Mouse (Mus musculus): ENCODE data around the gene Atp2b1. TPM values are rescaled to one million over a fixed set of nuclear protein-coding genes. Genes with fewer than 3 reads are reported as not detected.
A peak's percentile ranks its signal among the peaks of the same experiment; 100 is the strongest.

Gene Atp2b1
- polyA plus RNA-seq (2016; fragmentation: Nextera tagmentation; extraction: Ambion mirVana), result 151 and 160 TPM in 2 replicates

- no peaks in the 10 kb centered on the region for H3K9me3 ChIP-seq (replicated peaks)
- H3K27ac ChIP-seq, result peak within 1 kb of the TSS; percentile 100
- peak within 1 kb of the TSS; percentile 99 for H3K4me3 ChIP-seq
- H3K27me3 ChIP-seq, result no peaks in the 10 kb centered on the region
- WGBS, result under 1% methylated on average over 66 of the region's 120 CpGs
- H3K9ac ChIP-seq, result peak within 1 kb of the TSS; percentile 98
- H3K4me1 ChIP-seq, result peaks cover 7% of the 10 kb centered on the region
- ATAC-seq (ENCODE audit: low FRiP score), result peak; percentile 94
- no peaks in the 10 kb centered on the region for H3K36me3 ChIP-seq
- H3K4me2 ChIP-seq (replicated peaks), result peak within 1 kb of the TSS; percentile 95
These were observed at the start of gene Atp2b1 for GRCm38 (mm10) chr10:98913961-98914809. Gene Atp2b1 (plus strand): TSS chr10:98914406.

GRCm38 (mm10) chr10:98864851-98865250, 49.4 kb upstream of the Atp2b1 start:
- H3K4me1 ChIP-seq, result no peaks in the 10 kb centered on the region
- H3K27ac ChIP-seq, result no peak overlapping the region
- no peaks in the 10 kb centered on the region for H3K9me3 ChIP-seq (replicated peaks)
- H3K27me3 ChIP-seq, result no peaks in the 10 kb centered on the region
- no peak overlapping the region for H3K9ac ChIP-seq
- no peak overlapping the region for H3K4me3 ChIP-seq
- no peak overlapping the region for H3K4me2 ChIP-seq (replicated peaks)
- H3K36me3 ChIP-seq, result no peaks in the 10 kb centered on the region
- 82% methylated on average over 3 of the region's 3 CpGs for WGBS
- ATAC-seq (ENCODE audit: low FRiP score), result no peak

DNA sequence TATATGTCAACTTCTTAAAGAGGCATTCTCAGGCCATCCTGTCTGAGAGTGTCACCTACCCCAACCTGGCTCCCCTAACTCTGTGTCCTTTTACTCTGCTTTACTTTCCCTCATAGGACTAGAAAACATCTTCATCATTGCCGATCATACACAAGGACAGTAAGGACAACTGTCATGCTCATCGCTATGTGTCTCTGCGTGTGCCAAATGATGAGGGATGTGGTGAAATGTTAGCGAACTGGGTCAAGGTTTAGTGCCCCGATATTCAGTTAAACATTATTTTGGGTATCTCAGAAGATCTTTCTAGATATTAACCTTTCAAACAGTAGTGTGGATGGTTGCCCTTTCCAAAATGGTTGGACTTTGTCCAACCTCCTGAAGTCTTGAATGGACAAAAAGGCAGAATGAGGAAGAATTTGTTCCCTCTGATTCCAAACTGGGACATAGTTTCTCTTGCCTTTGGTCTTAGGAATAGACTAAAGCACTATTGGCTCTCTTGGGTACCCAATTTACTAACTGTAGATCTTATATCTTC, 47.3 kb upstream of the Atp2b1 start:
- H3K4me1 ChIP-seq, result no peaks in the 10 kb centered on the region
- WGBS, result 96% methylated on average over 5 of the region's 5 CpGs
- H3K4me2 ChIP-seq (replicated peaks), result no peak overlapping the region
- H3K4me3 ChIP-seq, result no peak overlapping the region
- H3K27me3 ChIP-seq, result no peaks in the 10 kb centered on the region
- no peak overlapping the region for H3K27ac ChIP-seq
- H3K9me3 ChIP-seq (replicated peaks), result no peaks in the 10 kb centered on the region
- no peaks in the 10 kb centered on the region for H3K36me3 ChIP-seq
- no peak for ATAC-seq (ENCODE audit: low FRiP score)
- H3K9ac ChIP-seq, result no peak overlapping the region

DNA sequence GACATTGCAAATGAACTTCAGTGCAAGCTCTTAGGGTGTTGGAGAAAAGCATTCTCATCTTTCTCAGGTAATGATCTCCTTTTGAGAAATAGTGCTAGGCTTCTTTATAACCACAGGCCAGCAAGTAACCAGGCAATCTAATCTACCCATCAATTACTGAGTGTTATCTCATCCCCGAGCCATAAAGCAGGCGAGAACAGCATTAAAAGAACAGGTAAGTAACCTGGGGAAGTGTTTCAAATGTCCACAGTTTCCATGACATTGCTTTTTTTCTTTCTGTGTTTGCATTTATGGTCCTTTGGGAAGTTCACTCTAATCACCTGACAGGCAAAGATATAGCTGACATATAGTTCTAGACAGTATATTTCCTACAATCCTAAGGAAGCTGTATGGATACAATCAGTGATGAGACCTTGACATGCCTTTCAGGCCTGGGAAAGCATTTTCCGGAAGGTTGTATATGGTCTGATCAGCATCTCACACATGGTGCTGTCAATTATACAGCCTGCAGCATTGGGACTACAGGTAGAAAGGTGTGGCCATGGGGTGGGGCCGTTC, 45.8 kb upstream of the Atp2b1 start:
- Histone ChIP-seq H3K27ac (no peak overlapping the region), H3K4me3 (no peak overlapping the region), H3K4me1 (no peaks in the 10 kb centered on the region), H3K9ac (no peak overlapping the region), H3K9me3 (replicated peaks) (no peaks in the 10 kb centered on the region), H3K4me2 (replicated peaks) (no peak overlapping the region), H3K27me3 (no peaks in the 10 kb centered on the region), H3K36me3 (no peaks in the 10 kb centered on the region)
- WGBS, result 87% methylated on average over 4 of the region's 4 CpGs
- no peak for ATAC-seq (ENCODE audit: low FRiP score)

DNA sequence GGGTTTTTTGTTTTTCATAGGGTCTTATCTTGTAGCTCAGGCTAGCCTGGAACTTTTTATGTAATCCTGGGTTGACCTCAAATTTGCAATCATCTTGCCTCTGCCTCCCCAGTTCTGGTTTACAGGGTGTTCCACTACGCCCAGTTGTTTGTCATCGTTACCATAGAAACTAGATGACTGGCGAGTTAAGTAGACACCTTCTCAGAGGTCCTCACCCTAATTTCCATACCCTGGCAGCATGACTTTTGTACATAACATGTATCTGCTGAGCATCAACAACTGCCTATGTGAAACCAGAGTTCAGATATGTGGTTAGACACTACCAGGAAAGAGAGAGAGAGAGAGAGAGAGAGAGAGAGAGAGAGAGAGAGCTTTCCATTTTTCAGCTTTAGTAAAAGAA, 36.4 kb upstream of the Atp2b1 start:
- H3K4me2 ChIP-seq (replicated peaks), result no peak overlapping the region
- 65% methylated on average over 3 of the region's 3 CpGs for WGBS

DNA sequence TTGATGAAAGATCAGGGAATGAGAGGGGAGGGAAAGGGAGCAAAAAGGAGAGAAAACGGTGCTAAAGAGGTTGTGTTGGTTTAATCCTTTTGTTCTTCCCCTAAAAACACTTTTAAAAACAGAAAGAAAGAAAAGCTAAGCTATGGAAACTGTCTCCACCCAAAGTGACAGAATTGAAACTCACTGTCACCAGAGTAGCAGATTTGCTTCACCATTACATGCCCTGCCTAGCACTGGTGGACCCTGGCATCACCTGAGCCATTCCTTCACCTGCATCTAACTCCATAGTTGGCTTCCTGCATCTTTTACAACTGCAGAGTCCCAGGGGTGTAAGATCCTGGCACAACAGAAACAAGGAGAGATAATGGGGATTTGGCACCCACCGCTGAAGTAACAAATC, 35.6 kb upstream of the Atp2b1 start:
- Histone ChIP-seq H3K4me2 (replicated peaks) (no peak overlapping the region), H3K27ac (no peak overlapping the region), H3K4me1 (no peaks in the 10 kb centered on the region), H3K27me3 (no peaks in the 10 kb centered on the region), H3K9me3 (replicated peaks) (no peaks in the 10 kb centered on the region), H3K4me3 (no peak overlapping the region), H3K9ac (no peak overlapping the region), H3K36me3 (no peaks in the 10 kb centered on the region)
- 69% methylated on average over 2 of the region's 2 CpGs for WGBS
- ATAC-seq (ENCODE audit: low FRiP score), result no peak

More for the DNA sequence above, 36.4 kb upstream of the Atp2b1 start:
- Histone ChIP-seq H3K9me3 (replicated peaks) (no peaks in the 10 kb centered on the region), H3K27me3 (no peaks in the 10 kb centered on the region), H3K36me3 (no peaks in the 10 kb centered on the region), H3K4me3 (no peak overlapping the region), H3K27ac (no peak overlapping the region), H3K9ac (no peak overlapping the region), H3K4me1 (no peaks in the 10 kb centered on the region)
- ATAC-seq (ENCODE audit: low FRiP score), result no peak

- no peak for ATAC-seq (ENCODE audit: low FRiP score)
These were observed 34.1 kb upstream of the Atp2b1 start for GRCm38 (mm10) chr10:98880057-98880456.

GRCm38 (mm10) chr10:98880711-98881110, 33.5 kb upstream of the Atp2b1 start:
- no peaks in the 10 kb centered on the region for H3K9me3 ChIP-seq (replicated peaks)
- no peak overlapping the region for H3K9ac ChIP-seq
- H3K4me1 ChIP-seq, result no peaks in the 10 kb centered on the region
- no peak overlapping the region for H3K4me3 ChIP-seq
- H3K4me2 ChIP-seq (replicated peaks), result no peak overlapping the region
- no peak overlapping the region for H3K27ac ChIP-seq
- H3K36me3 ChIP-seq, result no peaks in the 10 kb centered on the region
- WGBS, result 92% methylated on average over 2 of the region's 2 CpGs
- ATAC-seq (ENCODE audit: low FRiP score), result no peak
- H3K27me3 ChIP-seq, result no peaks in the 10 kb centered on the region

More at GRCm38 (mm10) chr10:98880057-98880456, 34.1 kb upstream of the Atp2b1 start:
- H3K4me2 ChIP-seq (replicated peaks), result no peak overlapping the region
- H3K9me3 ChIP-seq (replicated peaks), result no peaks in the 10 kb centered on the region
- no peaks in the 10 kb centered on the region for H3K4me1 ChIP-seq
- H3K9ac ChIP-seq, result no peak overlapping the region
- H3K4me3 ChIP-seq, result no peak overlapping the region
- H3K27ac ChIP-seq, result no peak overlapping the region
- WGBS, result 88% methylated on average over 8 of the region's 8 CpGs
- H3K27me3 ChIP-seq, result no peaks in the 10 kb centered on the region
- no peaks in the 10 kb centered on the region for H3K36me3 ChIP-seq

DNA sequence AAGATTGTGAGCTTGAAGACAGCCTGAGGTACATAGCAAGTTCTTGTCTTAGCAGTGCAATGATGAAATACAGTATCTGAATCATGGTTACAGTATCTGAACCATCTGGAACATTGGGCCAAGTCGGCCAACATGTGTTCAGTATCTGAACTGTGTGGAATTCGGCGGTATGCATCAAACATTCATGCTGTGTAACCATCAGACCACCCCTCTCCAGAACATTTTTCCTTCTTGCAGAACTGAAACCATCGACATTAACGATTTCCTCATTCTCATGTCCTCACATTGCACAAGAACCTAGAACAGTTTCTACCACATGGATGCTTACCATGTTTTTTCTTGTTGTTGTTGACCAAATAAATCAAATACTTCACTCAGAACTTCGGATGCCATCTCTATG, 32.7 kb upstream of the Atp2b1 start:
- Histone ChIP-seq H3K36me3 (no peaks in the 10 kb centered on the region), H3K9me3 (replicated peaks) (no peaks in the 10 kb centered on the region), H3K4me1 (no peaks in the 10 kb centered on the region), H3K4me3 (no peak overlapping the region), H3K27ac (no peak overlapping the region), H3K4me2 (replicated peaks) (no peak overlapping the region), H3K9ac (no peak overlapping the region), H3K27me3 (no peaks in the 10 kb centered on the region)
- ATAC-seq (ENCODE audit: low FRiP score), result no peak
- 92% methylated on average over 6 of the region's 6 CpGs for WGBS

DNA sequence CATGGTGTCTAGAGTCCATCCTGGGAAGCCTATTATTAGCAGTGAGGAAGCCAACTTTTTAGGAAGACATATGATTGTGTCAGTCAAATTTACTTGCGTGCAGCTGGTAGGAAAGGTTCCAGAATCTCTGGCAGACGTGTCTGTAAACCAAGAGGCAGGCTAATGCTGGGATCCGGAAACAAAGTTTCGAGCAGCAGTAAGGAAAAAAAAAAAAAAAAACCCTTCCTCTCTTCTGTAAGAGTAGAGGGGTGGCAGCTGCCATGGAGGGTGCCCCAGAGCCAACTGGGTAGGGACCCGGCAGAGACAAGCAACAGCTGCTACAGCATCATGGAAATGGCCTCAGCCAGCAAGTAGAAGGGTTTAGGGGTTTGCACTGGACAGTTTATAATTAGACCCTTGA, 31.6 kb upstream of the Atp2b1 start:
- Histone ChIP-seq H3K9ac (no peak overlapping the region), H3K27me3 (no peaks in the 10 kb centered on the region), H3K4me3 (no peak overlapping the region), H3K4me2 (replicated peaks) (no peak overlapping the region), H3K4me1 (no peaks in the 10 kb centered on the region), H3K9me3 (replicated peaks) (no peaks in the 10 kb centered on the region), H3K36me3 (no peaks in the 10 kb centered on the region), H3K27ac (no peak overlapping the region)
- ATAC-seq (ENCODE audit: low FRiP score), result no peak
- 83% methylated on average over 5 of the region's 5 CpGs for WGBS

GRCm38 (mm10) chr10:98884445-98884844, 29.8 kb upstream of the Atp2b1 start:
- Histone ChIP-seq H3K27ac (no peak overlapping the region), H3K36me3 (no peaks in the 10 kb centered on the region), H3K4me1 (no peaks in the 10 kb centered on the region), H3K9ac (no peak overlapping the region), H3K27me3 (no peaks in the 10 kb centered on the region), H3K9me3 (replicated peaks) (no peaks in the 10 kb centered on the region), H3K4me2 (replicated peaks) (no peak overlapping the region), H3K4me3 (no peak overlapping the region)
- WGBS, result 88% methylated on average over 2 of the region's 2 CpGs
- no peak for ATAC-seq (ENCODE audit: low FRiP score)

- no peaks in the 10 kb centered on the region for H3K27me3 ChIP-seq
- H3K27ac ChIP-seq, result no peak overlapping the region
- H3K36me3 ChIP-seq, result no peaks in the 10 kb centered on the region
- H3K4me3 ChIP-seq, result no peak overlapping the region
- 86% methylated on average over 3 of the region's 3 CpGs for WGBS
- ATAC-seq (ENCODE audit: low FRiP score), result no peak
- H3K9me3 ChIP-seq (replicated peaks), result no peaks in the 10 kb centered on the region
- H3K4me1 ChIP-seq, result no peaks in the 10 kb centered on the region
- H3K9ac ChIP-seq, result no peak overlapping the region
- H3K4me2 ChIP-seq (replicated peaks), result no peak overlapping the region
These were observed 27.4 kb upstream of the Atp2b1 start for GRCm38 (mm10) chr10:98886770-98887271.
